Mouse (Mus musculus) kidney, postnatal 10 days (tissue): ENCODE data around the gene Rnf169.

Experiments
- DNase-seq: peaks from one replicate; pipeline ENCODE4 v3.0.0; 2021; ENCODE audit warnings: mixed read lengths

The Rnf169 gene

DNA sequence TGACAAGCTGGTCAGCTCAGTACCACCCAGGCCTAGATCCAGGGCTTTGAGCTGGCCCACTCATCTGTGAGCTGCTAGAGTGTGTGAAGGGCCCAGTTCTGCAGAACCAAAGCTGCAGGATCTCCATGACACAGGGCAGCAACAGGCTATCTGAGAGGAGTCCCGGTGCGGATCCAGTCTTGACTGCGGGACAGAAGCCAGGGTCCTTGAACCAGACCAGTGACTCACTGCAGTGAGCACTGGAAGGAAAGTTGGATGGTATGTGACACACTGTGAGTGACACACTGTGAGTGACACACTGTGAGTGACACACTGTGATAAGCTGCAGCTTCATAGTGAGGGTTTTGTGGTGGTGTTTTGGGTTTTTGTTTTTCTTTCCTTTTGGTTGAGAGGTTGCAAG, 35.7 kb downstream of the Rnf169 start:
- no peak for DNase-seq

DNA sequence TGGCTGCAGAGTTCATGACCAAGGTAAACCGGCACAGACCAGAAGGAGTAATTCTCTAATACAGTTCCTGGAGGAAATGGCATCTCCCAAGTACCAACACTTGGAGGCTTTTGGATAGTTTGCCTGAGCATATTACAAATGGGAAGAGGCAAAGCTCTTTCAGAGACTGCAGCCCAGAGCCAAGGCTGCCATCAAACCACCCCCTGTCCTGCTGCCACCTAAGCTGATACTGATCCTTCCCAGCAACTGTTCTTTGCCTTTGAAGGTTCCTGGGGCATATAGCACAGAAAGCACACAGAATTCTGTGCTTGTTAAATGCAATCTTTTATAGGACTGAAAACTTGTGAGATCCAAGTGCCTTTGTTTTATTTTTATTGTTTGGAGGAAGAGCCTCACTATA, 39.6 kb downstream of the Rnf169 start:
- DNase-seq: no peak

GRCm38 (mm10) chr7:99935758-99936157, 44.5 kb downstream of the Rnf169 start:
- peak; percentile 55 for DNase-seq

DNA sequence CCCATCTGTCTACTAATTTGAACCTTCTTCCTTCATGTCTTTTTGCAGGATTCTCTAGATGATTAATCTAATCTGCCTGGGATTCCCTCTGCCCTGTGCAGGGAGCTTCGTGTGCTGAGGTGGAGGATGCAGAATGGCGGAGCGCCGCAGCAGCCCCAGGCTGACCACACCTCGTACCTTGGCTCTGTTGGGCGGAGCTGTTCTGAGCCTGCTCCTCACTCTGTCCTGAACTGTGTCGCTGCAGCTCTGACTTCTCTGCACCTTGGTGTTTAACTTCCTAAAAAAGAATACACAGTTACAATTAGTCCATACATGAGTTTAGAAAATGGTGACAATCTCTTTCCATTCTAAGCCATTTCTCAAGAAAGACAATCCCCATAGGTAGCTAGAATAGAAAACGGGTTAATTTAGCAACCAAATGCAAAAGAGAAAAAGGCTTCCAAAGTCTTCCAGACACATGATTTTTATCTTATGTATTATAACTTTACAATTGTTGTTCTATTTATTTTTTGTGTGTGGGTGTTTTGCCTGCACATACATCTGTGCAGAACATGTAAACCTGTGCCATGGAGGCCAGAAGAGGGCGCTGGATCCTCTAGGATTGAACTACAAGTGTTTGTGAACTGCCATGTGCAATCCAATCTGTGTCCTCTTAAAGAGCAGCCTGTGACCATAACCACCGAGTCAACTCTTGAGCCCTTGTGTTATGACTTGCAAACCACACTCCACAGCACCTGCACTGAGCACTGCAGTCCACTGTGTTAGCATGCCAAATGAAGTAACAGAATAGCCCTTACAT, 53.1 kb downstream of the Rnf169 start:
- DNase-seq: peak; percentile 88

GRCm38 (mm10) chr7:99920416-99920815, 59.8 kb downstream of the Rnf169 start:
- DNase-seq: no peak

DNA sequence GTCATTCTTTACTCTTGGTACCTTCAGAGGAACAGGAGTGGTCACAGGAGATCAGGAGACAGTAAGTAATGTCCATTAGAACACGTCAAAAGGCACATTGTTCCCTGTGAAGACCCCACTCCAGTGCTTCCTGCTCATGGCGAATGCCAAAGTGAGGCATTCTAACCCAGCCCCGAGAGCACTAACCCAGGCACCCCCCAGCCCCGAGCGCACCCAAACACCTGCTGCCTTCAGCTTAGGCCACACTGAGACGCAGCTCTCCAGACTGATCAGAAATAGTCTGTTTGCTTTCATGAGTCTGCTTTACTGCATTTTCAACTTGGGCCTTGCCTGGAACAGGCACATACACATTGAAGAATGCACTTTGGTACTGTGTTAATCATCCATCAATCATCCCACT, 60.3 kb downstream of the Rnf169 start:
- no peak for DNase-seq

DNA sequence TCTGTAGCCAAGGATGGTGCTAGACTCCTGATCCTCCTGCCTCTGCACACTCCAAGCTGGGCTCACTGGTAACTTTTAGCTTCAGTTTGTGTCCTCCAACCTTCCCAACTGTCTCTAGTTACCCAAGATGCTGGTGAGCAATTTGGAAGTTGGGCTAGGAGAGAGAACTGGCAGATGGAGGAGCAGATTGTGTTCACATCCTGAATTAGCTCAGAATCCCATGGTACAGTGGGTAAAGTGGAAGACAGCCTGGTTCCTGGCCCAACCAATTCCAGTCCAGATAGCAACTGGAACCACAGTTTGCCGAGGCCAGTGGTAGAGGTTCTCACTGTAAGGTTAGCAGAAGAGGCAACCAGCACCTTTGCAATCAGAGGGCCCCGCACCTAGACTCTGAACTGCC, 61.1 kb downstream of the Rnf169 start:
- no peak for DNase-seq

- peak; percentile 51 for DNase-seq
These were observed 62.9 kb downstream of the Rnf169 start for GRCm38 (mm10) chr7:99917320-99917844.

GRCm38 (mm10) chr7:99916741-99917319, 63.4 kb downstream of the Rnf169 start:
- DNase-seq: peak; percentile 66

DNA sequence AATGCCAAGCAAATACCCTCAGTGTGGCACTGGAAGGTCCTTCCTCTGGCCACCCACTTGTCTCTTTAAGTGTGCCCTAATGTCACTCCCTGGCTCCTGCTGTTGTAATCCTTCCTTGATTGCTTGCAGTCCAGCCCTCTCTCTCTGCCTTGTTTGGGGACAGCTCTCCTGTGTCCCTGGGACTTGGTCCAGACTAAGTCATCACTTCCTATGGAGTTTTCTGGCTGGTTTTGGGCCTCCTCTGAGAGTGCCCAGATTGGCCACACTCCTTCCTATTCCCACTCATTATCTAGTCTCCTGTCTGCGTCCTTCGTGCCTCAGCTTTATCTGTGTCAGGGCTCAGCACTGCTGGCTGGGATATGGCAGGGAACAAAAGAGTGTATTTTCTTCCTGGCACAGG, 64.7 kb downstream of the Rnf169 start:
- no peak for DNase-seq

DNA sequence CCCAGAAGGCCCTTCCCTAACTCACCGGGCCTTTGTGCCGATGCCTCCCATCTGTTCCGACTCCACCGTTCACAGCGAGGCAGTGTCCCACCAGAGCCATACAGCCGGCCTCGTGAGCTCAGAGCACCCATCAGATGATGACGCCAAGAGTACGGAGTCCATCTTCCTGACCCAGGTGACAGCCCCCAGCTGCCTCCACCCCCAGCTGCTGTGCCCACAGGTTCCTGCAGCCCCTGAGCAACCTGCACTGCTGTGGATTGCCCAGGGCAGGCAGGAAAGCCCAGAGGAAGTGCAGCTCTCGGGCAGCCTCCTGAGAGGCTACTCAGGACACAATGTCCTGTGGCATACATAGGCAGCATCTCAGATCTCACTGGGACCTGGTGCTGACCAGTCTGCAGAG, 65.9 kb downstream of the Rnf169 start:
- no peak for DNase-seq

DNA sequence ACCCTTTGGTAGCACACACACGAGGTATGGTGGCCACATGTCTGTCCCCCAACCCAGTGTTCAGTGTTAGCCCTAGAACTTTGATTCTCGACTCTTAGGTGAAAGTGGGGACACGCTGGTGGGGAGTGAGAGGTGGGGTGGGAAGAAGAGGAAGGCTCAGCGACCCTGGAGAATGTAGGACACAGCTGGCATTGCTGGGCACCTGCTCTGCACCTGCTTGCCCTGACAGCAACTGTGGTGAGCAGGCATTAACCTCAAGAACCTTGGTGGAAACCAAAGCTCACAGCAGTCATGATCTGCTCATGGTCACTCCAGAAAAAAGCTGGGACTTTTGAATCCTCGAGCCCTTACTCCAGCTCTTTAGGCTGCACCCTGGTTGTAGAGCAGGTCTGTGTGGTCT, 69.2 kb downstream of the Rnf169 start:
- DNase-seq: no peak

GRCm38 (mm10) chr7:99907463-99907862, 72.8 kb downstream of the Rnf169 start:
- DNase-seq: no peak

- no peak for DNase-seq
These were observed 73.9 kb downstream of the Rnf169 start for GRCm38 (mm10) chr7:99906346-99906745.

- DNase-seq: no peak
These were observed 75.7 kb downstream of the Rnf169 start for GRCm38 (mm10) chr7:99904421-99905005.

- no peak for DNase-seq
These were observed 77.2 kb downstream of the Rnf169 start for GRCm38 (mm10) chr7:99902918-99903665.

DNA sequence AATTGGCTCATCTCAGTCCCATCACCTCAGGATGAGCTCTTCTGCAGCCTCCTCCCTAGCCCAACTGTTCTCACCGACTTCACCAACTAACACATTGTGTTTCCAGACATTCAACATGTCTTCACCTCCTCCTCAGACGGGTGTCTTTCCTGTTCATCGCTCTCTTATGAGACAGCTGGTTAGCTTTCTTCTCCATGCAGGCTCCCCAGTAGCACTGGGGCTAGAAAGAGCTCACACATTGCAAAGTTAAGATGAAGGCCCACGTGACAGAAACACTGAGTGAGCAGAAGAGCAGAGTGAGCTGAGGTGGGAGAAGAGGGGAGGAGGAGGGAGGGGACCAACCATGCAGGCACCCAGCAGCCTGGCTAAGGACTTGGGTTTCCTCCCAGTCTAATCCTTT, 78.0 kb downstream of the Rnf169 start:
- no peak for DNase-seq

DNA sequence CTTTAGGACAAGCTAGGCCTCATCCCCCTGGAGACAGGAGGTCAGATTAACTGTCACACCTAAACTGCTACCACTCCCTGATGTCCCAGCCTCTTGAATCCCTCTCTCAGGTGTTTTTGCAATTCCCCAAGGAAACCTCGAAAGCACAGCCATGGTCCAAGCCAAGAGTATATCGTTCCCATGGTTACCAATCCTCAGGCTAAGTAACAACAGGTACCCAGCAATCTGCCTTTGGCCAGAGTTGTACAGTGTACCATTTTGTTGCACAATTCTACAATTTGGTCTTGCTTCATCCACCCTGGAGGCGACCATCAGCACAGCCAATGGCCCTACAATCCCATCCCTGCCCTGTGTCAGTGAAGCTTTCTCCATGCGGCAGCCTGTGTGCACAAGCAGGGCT, 83.3 kb downstream of the Rnf169 start:
- no peak for DNase-seq

DNA sequence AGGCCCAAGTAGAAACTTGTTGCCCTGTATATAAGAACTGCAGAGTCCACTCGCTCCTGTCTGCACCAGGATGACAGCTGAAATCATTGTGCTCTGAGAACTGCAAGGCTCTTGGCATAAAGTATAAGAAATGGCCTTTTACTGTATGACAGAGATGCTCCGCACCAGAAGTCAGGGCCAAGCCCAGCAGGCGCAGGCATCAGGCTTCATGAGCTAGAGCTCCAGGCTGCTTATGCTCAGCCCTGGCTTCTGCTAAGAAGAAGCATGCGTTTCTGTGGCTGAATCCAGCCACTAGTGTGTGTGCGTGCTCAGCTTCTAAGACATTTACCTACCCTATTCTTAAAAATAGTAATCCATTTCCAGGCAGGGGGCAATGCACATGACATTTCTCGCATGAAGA, 85.8 kb downstream of the Rnf169 start:
- no peak for DNase-seq

DNA sequence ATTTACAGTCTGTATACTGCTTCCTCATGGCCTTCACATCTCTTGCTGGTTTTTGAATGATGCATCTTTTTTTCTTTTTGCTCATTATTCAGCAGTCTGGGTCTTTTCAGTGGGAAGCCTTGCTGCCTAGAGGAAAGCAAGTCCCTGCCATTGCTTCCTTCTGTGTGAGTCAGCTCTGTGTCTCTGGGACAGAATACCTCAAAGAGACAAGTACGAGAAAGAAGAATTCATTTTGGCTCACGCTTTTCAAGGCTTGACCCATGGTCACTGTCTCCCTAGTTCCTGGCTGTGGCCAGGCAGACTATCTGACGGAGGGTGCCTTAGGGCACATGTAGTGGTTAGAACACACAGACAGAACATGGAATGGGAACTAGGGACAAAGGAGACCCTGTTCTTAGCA, 86.3 kb downstream of the Rnf169 start:
- DNase-seq: no peak

- no peak for DNase-seq
These were observed 87.9 kb downstream of the Rnf169 start for GRCm38 (mm10) chr7:99892351-99892750.

DNA sequence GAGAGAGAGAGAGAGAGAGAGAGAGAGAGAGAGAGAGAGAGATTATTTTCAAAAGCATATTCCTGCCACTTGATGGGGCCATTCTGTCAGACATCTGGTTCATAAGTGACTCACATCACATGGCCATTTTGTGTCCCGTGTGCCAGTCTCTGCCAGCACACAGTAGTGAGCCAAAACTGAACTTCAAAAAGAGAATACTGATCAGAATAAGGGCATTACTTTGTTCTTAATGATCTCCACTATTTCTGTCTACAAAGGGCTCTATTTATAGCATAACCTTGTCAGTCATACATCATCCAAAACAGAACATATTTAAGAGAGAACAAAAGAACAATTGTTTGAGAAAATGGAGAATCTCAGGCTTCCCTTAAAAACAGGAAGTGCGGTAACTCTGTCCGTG, 88.8 kb downstream of the Rnf169 start:
- DNase-seq: no peak

DNA sequence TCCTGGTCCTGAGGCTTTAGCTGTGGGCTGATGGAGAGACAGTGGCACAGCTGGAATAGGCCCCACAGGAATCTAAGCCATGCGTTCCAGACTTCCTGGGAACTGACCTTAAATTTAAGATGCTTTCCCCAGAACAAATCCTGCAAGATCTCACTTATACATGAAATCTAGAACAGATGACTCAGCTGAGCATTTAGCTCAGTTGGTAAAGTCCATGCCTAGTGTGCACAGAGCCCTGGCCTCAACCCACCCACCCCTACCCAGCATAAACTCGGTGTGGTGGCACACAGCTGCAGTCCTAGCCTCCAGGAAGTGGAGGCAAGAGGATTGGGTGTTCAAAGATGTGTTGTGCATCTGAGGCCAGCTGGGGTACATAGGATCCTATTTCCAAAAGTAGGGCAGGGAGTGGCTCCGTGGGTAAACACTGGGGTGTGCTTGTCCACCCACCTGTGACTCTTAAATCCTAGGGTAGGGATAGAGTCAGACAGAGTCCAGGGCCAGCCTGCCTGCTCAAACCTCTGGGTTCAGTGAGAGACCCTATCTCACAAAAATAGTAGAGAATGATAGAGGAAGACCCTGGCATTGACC, 90.0 kb downstream of the Rnf169 start:
- no peak for DNase-seq
